Mouse (Mus musculus): ENCODE measurements around the gene Mff. TPM values are rescaled to one million over a fixed set of nuclear protein-coding genes. Genes with fewer than 3 reads are reported as not detected.

Gene Mff
- total RNA-seq, 1 experiment from 2014 or later: 127 TPM

DNA sequence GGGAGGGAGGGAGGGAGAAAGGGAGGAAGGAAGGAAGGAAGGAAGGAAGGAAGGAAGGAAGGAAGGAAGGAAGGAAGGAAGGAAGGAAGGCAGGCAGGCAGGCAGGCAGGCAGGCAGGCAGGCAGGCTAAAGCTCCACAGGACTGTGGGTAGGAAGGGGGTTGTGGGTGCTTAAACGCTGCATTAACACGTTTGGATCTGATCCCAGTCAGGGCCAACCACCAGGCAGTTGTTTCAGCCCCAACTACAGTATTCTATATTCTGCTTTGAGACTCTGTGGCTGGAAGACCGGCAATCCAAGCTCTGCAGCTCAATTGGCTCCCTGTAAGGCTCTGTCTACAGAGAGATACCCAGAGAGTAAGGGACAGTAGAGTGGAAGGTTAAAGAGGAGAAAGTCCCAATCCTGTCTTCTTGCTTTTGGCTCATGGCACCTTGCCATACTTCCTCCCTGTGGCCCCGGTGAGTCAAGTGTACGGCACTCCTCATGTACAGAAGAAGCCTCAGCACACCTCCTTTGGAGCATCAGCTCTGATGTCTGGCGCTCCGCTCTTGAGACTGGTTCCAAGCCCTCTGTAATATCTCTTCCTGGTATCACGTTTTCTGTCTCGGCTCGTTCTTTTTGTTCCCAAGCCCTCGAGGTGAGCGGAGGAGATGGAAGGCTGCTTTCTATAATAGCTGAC, 76.6 kb downstream of the Mff start:
- ATAC-seq (ENCODE audit: extremely low read depth, insufficient number of reproducible peaks, low FRiP score, poor library complexity, severe bottlenecking): no peak

Other genes with a start within 250 kb of the Mff start
- not detected in 2 replicates for gene Col4a4, start 138.0 kb upstream of the Mff start, total RNA-seq (2017)
- not detected in 2 replicates for gene Col4a3, start 138.0 kb upstream of the Mff start, total RNA-seq (2017)
- gene Tm4sf20, start 43.6 kb downstream of the Mff start, total RNA-seq (2017): not detected in 2 replicates
- not detected in 2 replicates for gene Gm47791, start 46.4 kb downstream of the Mff start, total RNA-seq (2017)
- gene Agfg1, start 114.6 kb downstream of the Mff start, total RNA-seq (2017): 55.2 and 59.5 TPM in 2 replicates
- gene A030005L19Rik, start 188.4 kb downstream of the Mff start, total RNA-seq (2017): not detected in 2 replicates
- gene A030014E15Rik, start 200.0 kb downstream of the Mff start, total RNA-seq (2017): not detected in 2 replicates
- not detected in 2 replicates for gene Gm6217, start 206.5 kb downstream of the Mff start, total RNA-seq (2017)
- not detected in 2 replicates for gene A030003K21Rik, start 218.5 kb downstream of the Mff start, total RNA-seq (2017)
- gene Gm7544, start 231.1 kb downstream of the Mff start, total RNA-seq (2017): not detected in 2 replicates
- gene Gm47955, start 235.4 kb downstream of the Mff start, total RNA-seq (2017): not detected in 2 replicates